Mouse (Mus musculus) testis, adult 2 months (tissue): ENCODE measurements around the gene Helq.

Experiments
- CTCF ChIP-seq: fragments of 200-500 bp; IDR thresholded peaks from 2 replicates; pipeline ENCODE4 v1.5.1; 2012; ENCODE audit warnings: low read depth, mild to moderate bottlenecking, inconsistent platforms, low read length, moderate library complexity; ENCODE audit not compliant: control insufficient read depth, insufficient read depth, insufficient replicate concordance
- POLR2A ChIP-seq: fragments of 200-500 bp; IDR thresholded peaks from 2 replicates; pipeline ENCODE4 v1.6.1; 2012; ENCODE audit warnings: low read depth, mild to moderate bottlenecking, inconsistent platforms, low read length, moderate library complexity; ENCODE audit not compliant: control insufficient read depth

DNA sequence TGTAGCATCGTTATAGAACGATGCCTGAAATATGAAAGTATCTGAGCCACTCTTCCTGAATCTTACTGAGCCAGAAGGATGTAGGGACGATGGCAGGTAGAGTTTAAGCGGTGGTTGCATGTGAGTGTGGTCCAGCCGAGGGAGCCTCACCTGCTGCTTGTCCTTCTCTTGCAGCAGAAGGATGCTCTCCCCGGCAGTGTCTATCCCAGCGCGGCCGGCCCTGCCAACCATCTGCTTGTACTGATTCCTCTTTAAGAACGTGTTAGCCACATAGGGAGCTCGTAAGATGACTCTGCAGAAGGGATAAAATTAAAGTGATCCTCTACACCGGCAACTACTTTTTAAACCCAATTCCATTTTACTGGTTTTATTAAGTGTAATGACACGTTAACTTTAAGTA lies 19.4 kb downstream of the Helq start:
- no peak for TF ChIP-seq CTCF
- TF ChIP-seq POLR2A: no peak
